Mouse (Mus musculus): ENCODE data around the gene Plin5.

Gene Plin5

GRCm38 (mm10) chr17:56117251-56117710, at the start of gene Plin5:
Gene Plin5 (minus strand): TSS chr17:56117596.
- DNase-seq: no peak

- no peak for DNase-seq
Measured at GRCm38 (mm10) chr17:56165671-56166070, 48.3 kb upstream of the Plin5 start.

DNA sequence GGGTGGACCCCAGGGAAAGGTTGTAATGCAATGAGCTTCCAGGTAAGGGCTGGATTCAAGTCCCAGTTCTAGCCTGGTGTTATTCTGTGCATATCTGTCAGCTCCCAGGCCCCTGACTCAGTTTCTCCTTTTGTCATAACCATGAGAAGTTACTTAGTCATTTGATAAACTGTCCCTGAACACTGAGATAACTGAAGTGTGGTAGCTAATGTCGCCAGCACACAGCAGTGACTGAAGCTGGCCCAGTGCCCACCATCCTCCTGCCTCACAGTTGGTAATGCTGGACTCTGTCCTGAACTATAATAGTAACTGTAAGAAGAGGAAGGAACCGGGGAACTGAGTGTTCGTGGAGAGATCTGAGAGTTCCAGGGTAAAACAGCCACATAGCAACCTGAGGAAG, 47.1 kb upstream of the Plin5 start:
- no peak for DNase-seq

DNA sequence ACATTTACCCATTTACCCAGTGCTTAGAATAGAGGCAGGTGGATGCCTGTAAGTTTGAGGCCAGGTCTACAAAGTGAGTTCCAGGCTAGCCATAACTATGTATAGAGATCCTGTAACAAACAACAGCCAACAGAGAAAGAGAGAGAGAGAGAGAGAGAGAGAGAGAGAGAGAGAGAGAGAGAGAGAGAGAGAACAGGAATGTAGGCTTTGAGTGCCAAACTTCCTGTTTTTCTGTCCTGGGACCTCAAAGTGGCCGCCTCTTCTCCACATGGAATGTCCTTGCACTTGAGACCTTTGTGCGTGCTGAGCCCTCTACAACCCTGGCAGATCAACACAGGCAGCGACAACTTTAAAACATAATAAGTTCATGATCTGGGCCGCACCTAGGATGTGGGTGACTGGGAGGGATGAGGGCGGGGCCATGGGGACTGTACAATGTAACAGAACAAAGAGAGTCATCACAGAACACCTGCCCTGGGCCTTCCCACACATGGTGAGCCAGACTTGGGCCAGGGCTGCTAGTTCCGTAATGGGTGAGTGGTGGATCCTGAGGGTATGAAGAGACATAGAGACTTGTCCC, 46.2 kb upstream of the Plin5 start:
- no peak for DNase-seq

GRCm38 (mm10) chr17:56162231-56162774, 44.9 kb upstream of the Plin5 start, which contains the start of gene Tnfaip8l1:
Gene Tnfaip8l1 (plus strand): TSS chr17:56162477.
- DNase-seq: peak; percentile 86 to 89

DNA sequence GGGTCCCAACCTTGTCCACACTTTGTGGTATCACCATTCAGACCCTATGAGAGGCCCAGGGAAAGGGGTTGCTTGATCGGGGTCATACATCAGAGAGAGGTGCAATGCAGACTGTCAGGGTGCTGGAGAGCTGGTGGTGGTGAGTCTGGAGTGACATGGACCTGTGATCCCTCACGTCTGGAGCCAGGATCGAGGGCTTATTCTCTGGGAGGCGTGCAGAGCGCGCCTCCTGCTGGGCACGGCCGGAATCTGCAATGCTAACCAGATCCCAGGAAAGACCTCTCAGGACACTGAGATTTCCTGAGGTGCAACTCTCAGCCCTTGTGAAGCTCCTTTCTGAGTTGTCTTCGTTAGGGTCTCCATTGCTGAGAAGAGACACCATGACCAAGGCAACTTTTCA, 42.3 kb upstream of the Plin5 start:
- peak; percentile 48 to 51 for DNase-seq

DNA sequence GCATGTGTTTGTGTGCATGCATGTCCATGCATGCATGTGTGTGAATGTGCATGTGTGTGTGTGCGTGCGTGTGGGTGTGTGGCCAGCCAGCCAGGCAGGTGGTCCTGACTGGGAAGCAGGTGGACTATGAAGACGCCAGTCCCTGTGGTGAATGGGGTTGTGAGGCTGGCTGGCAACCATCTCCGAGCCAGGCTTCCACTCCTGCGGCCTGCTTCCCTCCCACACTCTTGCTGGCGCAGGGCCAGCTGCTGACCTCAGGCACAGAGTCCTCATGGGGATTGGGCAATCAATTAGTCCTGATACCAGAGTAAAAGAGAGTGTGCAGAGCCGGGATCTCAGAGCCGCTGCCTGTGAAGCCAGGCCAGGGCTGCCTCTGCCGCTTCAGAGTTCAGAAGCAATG, 36.2 kb upstream of the Plin5 start:
- DNase-seq: no peak

DNA sequence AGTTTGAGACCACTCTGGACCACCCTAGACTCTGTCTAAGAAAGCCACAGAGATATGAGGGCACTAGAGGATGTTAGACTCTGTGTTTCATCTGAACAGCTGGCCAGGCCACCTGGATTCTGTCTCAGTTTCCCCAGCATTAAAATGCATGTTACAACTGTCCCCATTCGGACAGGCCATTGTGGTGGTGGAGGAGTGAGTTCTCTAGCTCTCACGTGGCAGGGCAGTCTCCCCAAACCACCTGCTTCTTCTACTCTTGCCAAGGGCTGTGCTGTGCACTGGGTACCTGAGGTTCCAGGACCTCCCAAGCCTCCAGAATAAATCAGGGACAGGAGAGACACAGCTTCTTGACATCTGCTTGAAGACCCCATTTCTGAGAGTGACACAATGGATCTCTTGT, 32.5 kb upstream of the Plin5 start:
- no peak for DNase-seq

DNA sequence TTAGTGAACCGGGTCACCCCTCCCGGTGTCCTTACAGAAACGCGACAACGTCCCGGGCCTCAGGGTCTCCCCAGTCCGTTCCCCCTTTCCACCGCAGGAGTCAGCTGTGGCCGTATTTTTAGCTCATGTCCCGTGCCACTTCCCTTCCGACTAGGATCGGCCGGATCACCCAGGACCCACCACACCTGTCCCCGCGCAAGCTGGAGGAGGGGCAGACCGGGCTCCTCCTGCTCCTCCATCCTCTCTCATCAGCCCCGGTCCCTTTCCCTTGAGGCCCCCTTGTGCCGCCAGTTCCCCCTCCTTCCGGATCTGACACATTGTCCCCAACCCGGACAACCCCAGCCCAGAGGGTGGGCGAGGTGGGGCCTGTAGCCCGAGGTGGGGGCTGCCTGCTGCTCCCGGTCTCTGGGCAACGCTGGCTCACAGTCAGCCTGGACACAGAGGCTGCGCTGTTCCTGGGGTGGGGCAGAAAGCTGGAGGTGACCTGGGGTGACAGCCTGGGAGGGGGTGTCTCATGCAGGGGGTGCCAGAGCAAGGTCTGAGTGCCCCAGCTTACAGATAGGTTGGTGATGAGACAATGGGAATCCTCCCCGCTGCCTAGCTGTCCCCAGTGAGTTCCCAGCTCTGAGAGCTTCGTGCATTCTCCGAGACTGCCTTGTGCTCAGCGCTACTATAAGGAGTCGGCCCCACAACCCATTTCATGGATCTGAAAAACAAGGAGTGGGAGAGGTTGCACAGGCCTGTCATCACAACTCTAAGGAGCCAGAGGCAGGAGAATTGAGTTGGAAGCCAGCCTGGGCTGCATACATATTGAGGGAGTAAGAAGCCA, 31.6 kb upstream of the Plin5 start:
- DNase-seq: no peak

DNA sequence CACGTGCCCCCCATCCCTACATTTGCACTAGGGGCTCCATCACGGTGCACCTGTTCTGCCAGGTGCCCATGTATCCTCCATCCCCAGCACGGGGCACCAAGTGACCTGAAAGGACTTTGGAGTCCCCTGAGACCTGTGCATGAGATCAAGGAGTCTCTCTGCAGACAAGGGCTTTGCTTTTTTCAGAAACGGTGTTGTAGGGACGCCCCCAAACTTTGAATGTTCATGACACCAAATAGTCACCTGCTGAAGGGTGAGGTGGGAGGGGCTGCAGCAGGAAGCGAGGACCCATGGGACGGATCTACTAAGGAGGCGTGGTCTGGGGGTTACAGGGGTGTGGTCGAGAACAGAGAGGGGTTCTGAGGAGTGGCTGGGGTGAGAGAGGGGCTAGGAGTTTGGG, 30.9 kb upstream of the Plin5 start:
- peak; percentile 56 to 68 for DNase-seq

- DNase-seq: no peak
Measured at GRCm38 (mm10) chr17:56147420-56147819, 30.0 kb upstream of the Plin5 start.

- no peak for DNase-seq
Measured at GRCm38 (mm10) chr17:56146131-56146530, 28.7 kb upstream of the Plin5 start.

GRCm38 (mm10) chr17:56144546-56144945, 27.1 kb upstream of the Plin5 start:
- no peak for DNase-seq

GRCm38 (mm10) chr17:56141702-56142605, 24.6 kb upstream of the Plin5 start:
- no peak for DNase-seq

- peak; percentile 44 to 45 for DNase-seq
Measured at GRCm38 (mm10) chr17:56139858-56140595, 22.6 kb upstream of the Plin5 start, which contains the start of gene Sema6b. Gene Sema6b (minus strand): TSS chr17:56140343.

- no peak for DNase-seq
Measured at GRCm38 (mm10) chr17:56139355-56139754, 22.0 kb upstream of the Plin5 start.

- no peak for DNase-seq
Measured at GRCm38 (mm10) chr17:56137839-56138613, 20.6 kb upstream of the Plin5 start.

- DNase-seq: no peak
Measured at GRCm38 (mm10) chr17:56136558-56136957, 19.2 kb upstream of the Plin5 start.

GRCm38 (mm10) chr17:56134463-56134971, 17.1 kb upstream of the Plin5 start:
- DNase-seq: peak; percentile 86 to 87

DNA sequence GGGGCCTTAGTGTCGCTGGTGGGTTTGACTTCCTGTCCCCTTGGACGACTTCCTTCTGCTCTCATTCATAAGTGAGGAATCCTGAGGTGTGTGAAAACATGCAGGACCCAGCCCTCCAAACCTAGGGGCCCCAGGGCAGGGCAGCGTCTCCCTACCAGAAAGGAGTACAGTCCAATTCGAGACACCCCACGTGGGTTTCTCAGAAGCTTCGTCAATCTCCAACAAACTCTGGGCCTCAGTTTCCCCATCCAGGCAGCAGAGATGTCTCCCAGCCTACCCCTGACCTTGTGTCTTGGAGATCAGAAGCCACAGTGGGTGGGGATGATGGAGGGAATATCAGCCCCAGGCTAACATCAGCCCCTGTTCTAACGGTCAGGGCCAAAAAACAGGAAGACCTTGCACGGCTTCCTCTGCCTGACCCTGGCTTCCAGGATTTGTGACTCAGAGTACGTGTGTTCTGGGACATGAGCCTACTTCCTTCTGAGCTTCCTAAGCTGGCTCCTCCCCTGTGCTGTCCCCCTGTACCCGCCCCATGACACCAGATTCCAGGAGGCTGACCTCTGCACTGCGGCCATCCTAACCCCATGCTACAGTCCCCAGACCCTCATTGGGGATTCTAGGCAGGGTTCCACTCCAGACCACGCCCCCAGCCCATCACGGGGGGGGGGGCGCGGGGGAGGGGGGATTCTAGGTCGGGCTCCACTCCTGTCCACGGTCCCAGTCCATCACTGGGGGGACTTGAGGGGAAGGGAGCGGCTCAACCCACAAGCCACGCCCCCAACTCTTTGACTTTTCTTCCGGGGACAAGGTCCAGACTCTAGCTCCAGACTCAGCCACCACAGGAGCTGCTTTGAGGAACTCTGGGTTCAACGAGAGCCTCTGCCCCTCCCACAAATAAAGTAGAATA, 16.3 kb upstream of the Plin5 start:
- peak in 1 of 2 experiments; percentile 34 for DNase-seq

Measured in B cell, adult 2 months (primary cell).